Mouse (Mus musculus): ENCODE data around the gene Fmo1. TPM values are rescaled to one million over a fixed set of nuclear protein-coding genes. Genes with fewer than 3 reads are reported as not detected.

Gene Fmo1
- total RNA-seq (2015; ENCODE audit: low replicate concordance) (0.19 TPM in 1 of 2 replicates, not detected in the other), total RNA-seq (2017; ENCODE audit: low replicate concordance) (0.17 TPM in 1 of 2 replicates, not detected in the other)

- no peak for ATAC-seq (replicated peaks; ENCODE audit: low FRiP score, poor library complexity, severe bottlenecking)
Measured at GRCm38 (mm10) chr1:162866280-162866681, at the start of gene Fmo1. Gene Fmo1, minus strand, starts transcription at chr1:162866610.

GRCm38 (mm10) chr1:162914932-162915556 lies 48.6 kb upstream of the Fmo1 start:
- no peak for ATAC-seq (replicated peaks; ENCODE audit: low FRiP score, poor library complexity, severe bottlenecking)

GRCm38 (mm10) chr1:162912085-162912484 lies 45.7 kb upstream of the Fmo1 start:
- ATAC-seq (replicated peaks; ENCODE audit: low FRiP score, poor library complexity, severe bottlenecking), result no peak

GRCm38 (mm10) chr1:162901879-162902278 lies 35.5 kb upstream of the Fmo1 start:
- no peak for ATAC-seq (replicated peaks; ENCODE audit: low FRiP score, poor library complexity, severe bottlenecking)

- ATAC-seq (replicated peaks; ENCODE audit: low FRiP score, poor library complexity, severe bottlenecking), result no peak
Measured at GRCm38 (mm10) chr1:162897838-162898811, 31.7 kb upstream of the Fmo1 start, which contains the start of gene Fmo2. Gene Fmo2, minus strand, starts transcription at chr1:162898726.

- no peak for ATAC-seq (replicated peaks; ENCODE audit: low FRiP score, poor library complexity, severe bottlenecking)
Measured at GRCm38 (mm10) chr1:162895900-162896299, 29.5 kb upstream of the Fmo1 start.

GRCm38 (mm10) chr1:162893014-162893413 lies 26.6 kb upstream of the Fmo1 start:
- no peak for ATAC-seq (replicated peaks; ENCODE audit: low FRiP score, poor library complexity, severe bottlenecking)

- ATAC-seq (replicated peaks; ENCODE audit: low FRiP score, poor library complexity, severe bottlenecking), result no peak
Measured at GRCm38 (mm10) chr1:162891980-162892451, 25.6 kb upstream of the Fmo1 start.

- no peak for ATAC-seq (replicated peaks; ENCODE audit: low FRiP score, poor library complexity, severe bottlenecking)
Measured at GRCm38 (mm10) chr1:162888646-162889045, 22.2 kb upstream of the Fmo1 start.

- ATAC-seq (replicated peaks; ENCODE audit: low FRiP score, poor library complexity, severe bottlenecking), result no peak
Measured at GRCm38 (mm10) chr1:162887644-162888043, 21.2 kb upstream of the Fmo1 start.

GRCm38 (mm10) chr1:162886138-162886816 lies 19.9 kb upstream of the Fmo1 start:
- ATAC-seq (replicated peaks; ENCODE audit: low FRiP score, poor library complexity, severe bottlenecking), result no peak

GRCm38 (mm10) chr1:162882681-162883080 lies 16.3 kb upstream of the Fmo1 start:
- no peak for ATAC-seq (replicated peaks; ENCODE audit: low FRiP score, poor library complexity, severe bottlenecking)

GRCm38 (mm10) chr1:162879595-162880369 lies 13.4 kb upstream of the Fmo1 start:
- ATAC-seq (replicated peaks; ENCODE audit: low FRiP score, poor library complexity, severe bottlenecking), result no peak

- ATAC-seq (replicated peaks; ENCODE audit: low FRiP score, poor library complexity, severe bottlenecking), result no peak
Measured at GRCm38 (mm10) chr1:162875091-162875490, 8.7 kb upstream of the Fmo1 start.

GRCm38 (mm10) chr1:162871701-162872311 lies 5.4 kb upstream of the Fmo1 start:
- ATAC-seq (replicated peaks; ENCODE audit: low FRiP score, poor library complexity, severe bottlenecking), result no peak

GRCm38 (mm10) chr1:162870978-162871377 lies 4.6 kb upstream of the Fmo1 start:
- no peak for ATAC-seq (replicated peaks; ENCODE audit: low FRiP score, poor library complexity, severe bottlenecking)

GRCm38 (mm10) chr1:162867396-162867795 lies 986 bp upstream of the Fmo1 start:
- no peak for ATAC-seq (replicated peaks; ENCODE audit: low FRiP score, poor library complexity, severe bottlenecking)

GRCm38 (mm10) chr1:162865493-162865830 lies 948 bp downstream of the Fmo1 start:
- ATAC-seq (replicated peaks; ENCODE audit: low FRiP score, poor library complexity, severe bottlenecking), result no peak
